Mouse (Mus musculus) Patski (cell line): ENCODE measurements around the gene Tmem97. TPM values are rescaled to one million over a fixed set of nuclear protein-coding genes. Genes with fewer than 3 reads are reported as not detected.
A peak's percentile ranks its signal among the peaks of the same experiment; 100 is the strongest.
"Not testable (repeated sequence)": the region's sequence is repeated elsewhere in the genome, so short reads cannot be mapped to it uniquely, and the experiment has no call there.

ENCODE experiments used
- ATAC-seq: fragments of 100-300 bp; one replicate; pipeline ENCODE4 v1.8.0; 2021
- CTCF ChIA-PET: fragments of 350-600 bp; sonication (Branson Sonifier 250); formaldehyde crosslinking; loops from one replicate; lab custom pipeline; 2022; ENCODE audit warnings: inconsistent platforms; lab: Charles Lee
- POLR2A ChIA-PET: fragments of 350-600 bp; sonication (Branson Sonifier 250); formaldehyde crosslinking; loops from one replicate; lab custom pipeline; 2022; ENCODE audit warnings: antibody characterized with exemption, inconsistent platforms; lab: Charles Lee
- DNase-seq: peaks from one replicate; pipeline ENCODE4 v3.0.0-alpha.2; 2011; ENCODE audit warnings: low read depth, low spot score
- H3K27me3 ChIP-seq: fragments of 371-371 bp; one replicate; pipeline ENCODE4 v1.5.1; 2021
- CTCF ChIP-seq: fragments of 100-300 bp; IDR thresholded peaks from one replicate; pipeline ENCODE4 v1.5.1; 2021
- in situ Hi-C: fragments of 300-500 bp; cut with MboI; formaldehyde crosslinking; loops from 3 replicates; pipeline ENCODE4 v1.11.1; 2018; ENCODE audit warnings: low pct_unique_long_range_greater_than_20kb, mixed read lengths
- polyA plus RNA-seq: library from polyadenylated mRNA; unstranded; gene quantifications from one replicate; pipeline ENCODE4 v1.2.3, GENCODE M21; 2021

Tmem97 gene
- polyA plus RNA-seq = 19.1 TPM

DNA sequence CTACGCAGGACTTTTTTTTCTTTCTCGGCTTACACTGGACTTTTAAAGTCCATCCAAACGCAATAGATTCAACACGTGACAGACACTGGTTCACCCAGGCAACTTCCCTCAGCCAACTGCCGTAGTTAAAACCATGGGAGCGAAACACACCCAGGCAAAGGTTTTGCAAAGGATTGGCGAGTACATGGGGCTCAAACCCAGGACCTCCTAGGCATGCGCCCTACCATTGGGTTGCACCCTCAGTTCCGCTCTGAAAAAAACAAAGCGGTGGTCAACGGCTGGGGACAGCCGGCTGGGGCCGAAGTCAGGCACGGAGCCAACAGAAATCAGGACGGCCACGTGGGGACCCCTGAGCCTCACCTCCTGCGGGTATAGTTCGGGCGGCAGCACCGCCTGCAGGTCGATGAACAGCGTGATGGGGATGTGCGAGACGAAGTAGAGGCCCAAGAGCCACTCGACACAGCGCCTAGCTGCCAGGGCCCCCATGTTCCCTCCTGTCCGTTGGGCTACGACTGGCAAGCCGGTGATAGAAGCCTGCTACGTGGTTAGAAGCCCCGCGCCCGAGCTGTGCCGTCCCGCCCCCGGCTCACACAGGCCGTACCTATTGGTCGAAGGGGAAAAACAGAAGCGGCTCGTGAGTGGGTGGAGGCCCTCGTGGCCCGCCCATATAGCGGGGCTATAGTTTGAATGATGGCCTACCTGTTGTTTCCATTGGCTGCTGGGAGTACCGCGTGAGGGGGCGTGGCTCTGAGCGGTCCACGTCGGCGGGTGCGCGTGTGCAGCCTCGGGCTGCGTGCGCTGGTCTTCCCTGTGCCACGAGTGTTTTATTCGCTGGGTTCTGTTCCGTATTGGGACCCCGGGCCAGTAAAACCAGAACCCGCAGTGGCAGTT lies at the start of gene Tmem97:
Gene Tmem97, minus strand, starts transcription at position 610 of the 891 bp plus-strand sequence.
- DNase-seq (peak; percentile 75), ATAC-seq (peak; percentile 94)
- in situ Hi-C loops = no loop called here
- no peaks in the 10 kb centered on the region for H3K27me3 ChIP-seq
- CTCF ChIA-PET = no interaction called here
- POLR2A ChIA-PET = interaction anchor here (1.0 kb wide), 1 partner anchor 62 kb away, joined by 3 read pairs; no protein-coding TSS in a partner anchor
- no peak for TF ChIP-seq CTCF

DNA sequence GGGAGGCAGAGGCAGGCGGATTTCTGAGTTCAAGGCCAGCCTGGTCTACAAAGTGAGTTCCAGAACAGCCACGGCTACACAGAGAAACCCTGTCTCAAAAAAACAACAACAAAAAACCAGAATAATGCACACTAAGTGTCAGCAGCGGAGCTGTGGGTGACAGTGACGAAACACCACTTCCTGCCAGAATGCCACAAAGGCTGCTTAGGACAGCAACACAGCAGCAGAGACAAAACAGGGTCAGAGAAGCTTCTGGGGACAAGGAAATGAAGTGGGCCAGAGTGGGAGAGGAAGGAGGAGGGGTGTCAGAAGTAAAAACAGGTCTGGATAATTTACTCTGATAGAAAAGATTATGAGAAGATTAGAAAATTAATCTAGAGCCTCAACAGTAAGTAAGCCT lies 49.5 kb upstream of the Tmem97 start:
- no peak for DNase-seq
- CTCF ChIA-PET = interaction anchor here (1.3 to 1.4 kb wide), 2 partner anchors 13 to 24 kb away, joined by 3 read pairs; no protein-coding TSS in a partner anchor
- no peak for TF ChIP-seq CTCF

DNA sequence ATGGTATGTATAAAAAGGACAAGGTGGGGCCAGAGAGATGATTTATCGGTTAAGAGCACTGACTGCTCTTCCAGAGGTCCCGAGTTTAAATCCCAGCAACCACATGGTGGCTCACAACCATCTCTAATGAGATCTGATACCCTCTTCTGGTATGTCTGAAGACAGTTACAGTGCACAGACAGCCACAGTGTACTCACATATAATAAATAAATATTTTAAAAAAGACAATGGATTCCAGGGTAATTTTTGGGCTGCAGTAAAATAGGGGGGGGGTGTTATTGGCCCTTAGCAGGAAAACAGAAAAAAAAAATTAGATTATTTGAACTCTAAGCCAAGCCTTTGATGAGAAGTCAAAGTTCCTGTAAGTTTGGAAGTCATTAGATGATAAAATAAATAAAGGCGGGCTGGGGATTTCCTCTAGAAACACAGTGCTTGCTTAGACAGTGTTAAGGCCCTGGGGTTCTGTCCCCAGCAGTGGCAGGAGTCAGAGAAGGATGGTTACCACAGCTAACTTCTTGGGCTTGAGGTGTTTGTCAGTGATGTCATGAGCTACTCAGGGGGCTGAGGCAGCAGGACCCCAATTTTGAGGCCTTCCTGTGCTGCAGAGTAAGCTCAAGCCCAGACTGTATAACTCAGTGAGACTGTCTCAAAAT lies 48.3 kb upstream of the Tmem97 start:
- TF ChIP-seq CTCF = no peak
- CTCF ChIA-PET = no interaction called here
- no peak for ATAC-seq
- no peaks in the 10 kb centered on the region for H3K27me3 ChIP-seq
- in situ Hi-C loops = no loop called here
- POLR2A ChIA-PET = no interaction called here
- no peak for DNase-seq

More for the DNA sequence above, 49.5 kb upstream of the Tmem97 start:
- no peaks in the 10 kb centered on the region for H3K27me3 ChIP-seq
- in situ Hi-C loops = no loop called here
- POLR2A ChIA-PET = interaction anchor here (0.7 kb wide), 1 partner anchor 97 kb away, joined by 3 read pairs; no protein-coding TSS in a partner anchor
- ATAC-seq = no peak

DNA sequence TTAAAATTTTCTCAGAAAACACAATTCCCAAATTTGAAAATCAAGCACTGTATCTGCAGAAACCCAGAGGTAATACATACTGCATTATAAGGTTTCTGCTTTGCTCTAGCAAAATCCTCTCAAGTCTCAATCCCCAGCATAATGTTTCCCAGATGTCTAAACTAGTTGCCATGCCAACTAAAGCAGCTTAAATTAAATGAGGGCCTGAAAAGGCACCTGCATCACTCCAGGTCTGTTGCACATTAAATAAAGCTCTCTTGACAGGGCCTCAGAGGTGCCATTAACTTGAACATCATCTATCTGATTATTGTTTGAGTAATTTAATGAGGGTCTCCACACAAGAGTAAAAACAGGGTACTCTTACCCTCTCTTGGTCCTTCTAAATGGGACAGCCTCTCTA lies 46.2 kb upstream of the Tmem97 start:
- ATAC-seq = no peak

DNA sequence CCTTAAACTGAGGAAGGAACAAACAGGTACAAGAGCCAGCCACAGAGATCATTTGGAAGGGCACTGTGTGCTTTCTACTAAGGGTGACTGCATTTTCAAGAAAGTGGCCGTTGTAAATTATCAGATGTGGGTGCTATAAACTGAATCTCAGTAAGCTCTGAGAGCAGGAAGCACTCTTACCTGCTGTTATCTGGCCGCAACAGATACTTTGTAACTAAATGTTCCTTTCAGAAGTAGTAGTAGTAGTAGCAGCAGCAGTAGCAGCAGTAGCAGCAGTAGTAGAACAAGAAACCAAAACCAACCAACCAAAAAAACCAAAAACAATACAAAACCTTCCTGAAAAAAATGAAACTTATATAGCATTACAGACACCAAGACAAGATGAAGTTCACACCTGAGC lies 45.2 kb upstream of the Tmem97 start:
- in situ Hi-C loops = no loop called here
- ATAC-seq (no peak), DNase-seq (no peak)
- TF ChIP-seq CTCF = no peak
- ChIA-PET CTCF (interaction anchor here (1.5 kb wide), 1 partner anchor 15 kb away, joined by 4 read pairs; no protein-coding TSS in a partner anchor), POLR2A (no interaction called here)
- no peaks in the 10 kb centered on the region for H3K27me3 ChIP-seq

More for the DNA sequence above, 46.2 kb upstream of the Tmem97 start:
- no peak for DNase-seq
- CTCF ChIA-PET = interaction anchor here (1.1 to 1.5 kb wide), 2 partner anchors 16 to 17 kb away, joined by 4 to 5 read pairs; no protein-coding TSS in a partner anchor
- no peaks in the 10 kb centered on the region for H3K27me3 ChIP-seq
- in situ Hi-C loops = no loop called here
- POLR2A ChIA-PET = interaction anchor here (1.1 kb wide), 1 partner anchor 12 kb away, joined by 3 read pairs; no protein-coding TSS in a partner anchor
- TF ChIP-seq CTCF = no peak

DNA sequence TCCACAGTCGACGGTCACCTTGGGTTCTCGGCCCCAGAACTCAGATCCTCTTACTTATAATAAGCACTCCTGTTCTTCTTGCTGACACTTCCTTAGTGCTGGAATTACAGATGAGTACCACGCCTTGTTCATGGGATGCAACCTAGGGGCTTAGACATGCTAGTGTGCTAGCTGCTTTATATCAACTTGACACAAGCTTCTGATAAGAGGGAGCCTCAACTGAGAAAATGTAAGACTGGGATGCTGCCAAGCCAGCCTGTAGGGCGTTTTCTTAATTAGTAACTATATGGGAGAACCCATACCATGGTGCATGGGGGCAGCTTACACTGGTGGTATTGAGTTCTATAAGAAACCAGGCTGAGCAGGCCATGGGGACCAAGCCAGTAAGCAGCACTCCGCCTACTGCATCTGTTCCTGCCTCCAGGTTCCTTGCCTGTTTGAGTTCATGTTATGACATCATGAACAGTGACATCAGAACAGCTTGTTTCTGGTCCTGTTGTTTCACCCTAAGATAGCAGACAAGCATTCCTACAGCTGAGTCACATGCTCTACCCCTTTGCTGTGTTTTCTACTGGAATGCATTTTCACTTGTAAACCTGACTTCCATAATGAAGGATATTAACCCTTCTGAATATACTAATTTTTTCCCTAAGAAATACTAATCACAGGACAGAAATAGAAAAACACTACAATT lies 43.8 kb upstream of the Tmem97 start:
- in situ Hi-C loops = no loop called here
- DNase-seq = no peak
- ChIA-PET CTCF (interaction anchor here (1.1 kb wide), 1 partner anchor 12 kb away, joined by 3 read pairs; no protein-coding TSS in a partner anchor), POLR2A (no interaction called here)
- TF ChIP-seq CTCF = no peak
- no peak for ATAC-seq
- no peaks in the 10 kb centered on the region for H3K27me3 ChIP-seq

DNA sequence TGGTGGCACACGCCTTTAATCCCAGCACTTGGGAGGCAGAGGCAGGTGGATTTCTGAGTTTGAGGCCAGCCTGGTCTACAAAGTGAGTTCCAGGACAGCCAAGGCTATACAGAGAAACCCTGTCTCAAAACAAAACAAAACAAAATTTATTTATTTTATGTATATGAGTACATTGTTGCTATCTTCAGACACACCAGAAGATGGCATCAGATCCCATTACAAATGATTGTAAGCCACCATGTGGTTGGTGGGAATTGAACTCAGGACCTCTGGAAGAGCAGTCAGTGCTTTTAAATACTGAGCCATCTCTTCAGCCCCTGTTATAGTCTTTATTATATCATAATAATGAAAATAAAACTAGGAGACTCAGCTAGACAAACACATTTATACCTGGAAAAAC lies 37.1 kb upstream of the Tmem97 start:
- CTCF ChIA-PET = interaction anchor here (1.0 kb wide), 1 partner anchor 240 kb away, joined by 3 read pairs; no protein-coding TSS in a partner anchor
- H3K27me3 ChIP-seq, ATAC-seq, in situ Hi-C loops, DNase-seq: not testable (repeated sequence)
- POLR2A ChIA-PET = interaction anchor here (0.7 kb wide), 1 partner anchor 1503 kb away, joined by 4 read pairs; no protein-coding TSS in a partner anchor
- TF ChIP-seq CTCF = peak; percentile 47

DNA sequence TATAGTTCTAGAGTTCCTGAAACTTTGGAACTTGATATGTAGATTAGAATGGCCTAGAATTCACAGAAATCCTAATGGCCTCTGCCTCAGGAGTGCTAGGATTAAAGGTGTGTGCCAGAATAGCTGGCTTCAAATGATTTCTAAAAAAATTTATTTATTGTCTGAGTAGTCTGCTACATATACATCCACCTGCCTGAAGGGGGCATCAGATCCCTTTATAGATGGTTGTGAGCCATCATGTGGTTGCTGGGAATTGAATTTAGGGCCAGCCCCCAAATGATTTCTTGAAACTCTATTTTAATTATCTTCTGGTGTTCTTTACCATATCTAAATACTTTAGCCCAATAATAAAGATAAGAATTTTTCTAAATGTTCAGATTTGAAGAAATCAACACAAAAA lies 35.5 kb upstream of the Tmem97 start:
- peak; percentile 62 for TF ChIP-seq CTCF
- DNase-seq (no peak), ATAC-seq (no peak)
- H3K27me3 ChIP-seq = no peaks in the 10 kb centered on the region
- POLR2A ChIA-PET = no interaction called here
- in situ Hi-C loops = no loop called here
- CTCF ChIA-PET = no interaction called here

DNA sequence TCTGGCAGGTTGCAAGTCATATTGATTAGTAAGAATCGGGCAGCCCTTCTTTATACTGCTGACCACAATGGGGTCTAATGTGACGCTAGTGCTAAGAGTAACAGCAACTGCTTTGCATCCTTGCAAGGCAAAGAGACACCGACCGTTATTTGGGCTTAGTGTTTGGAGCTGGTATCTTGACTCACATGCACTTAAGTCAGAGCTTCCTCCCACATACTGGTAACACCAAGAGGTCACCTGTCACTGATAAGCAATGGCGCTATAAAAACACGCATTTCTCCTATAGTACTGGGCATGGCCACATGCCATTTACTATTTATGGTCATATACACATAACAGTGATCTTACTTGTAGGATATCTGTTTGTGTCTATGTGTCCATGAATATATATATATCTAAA lies 32.3 kb upstream of the Tmem97 start:
- H3K27me3 ChIP-seq = no peaks in the 10 kb centered on the region
- POLR2A ChIA-PET = no interaction called here
- ATAC-seq (no peak), DNase-seq (no peak)
- TF ChIP-seq CTCF = no peak
- CTCF ChIA-PET = interaction anchor here (1.0 to 2.7 kb wide), 2 partner anchors 9 to 11 kb away, joined by 3 to 8 read pairs; no protein-coding TSS in a partner anchor
- in situ Hi-C loops = no loop called here

DNA sequence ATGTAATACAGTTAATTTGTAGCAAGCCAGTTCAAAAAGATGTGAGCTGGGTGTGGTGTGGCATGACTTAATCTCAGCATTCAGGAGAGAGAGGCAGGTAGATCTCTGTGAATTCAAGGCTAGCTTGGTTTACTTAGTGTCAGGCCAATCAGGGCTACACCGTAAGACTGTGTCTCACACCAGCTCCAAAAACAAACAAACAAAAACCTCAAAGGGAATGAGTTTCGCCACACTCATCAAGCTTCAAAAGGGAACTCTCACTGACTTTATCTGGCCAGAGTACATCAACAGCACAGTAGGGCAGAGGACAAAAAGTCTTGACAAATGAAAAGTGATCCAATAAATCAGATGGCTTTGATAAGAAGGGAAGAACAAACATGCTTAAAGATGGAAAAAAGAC lies 24.4 kb upstream of the Tmem97 start:
- no peaks in the 10 kb centered on the region for H3K27me3 ChIP-seq
- CTCF ChIA-PET = no interaction called here
- TF ChIP-seq CTCF = no peak
- POLR2A ChIA-PET = no interaction called here
- ATAC-seq = no peak
- in situ Hi-C loops = no loop called here
- no peak for DNase-seq
